Mouse (Mus musculus): ENCODE data around the gene Rapgef1. TPM values are rescaled to one million over a fixed set of nuclear protein-coding genes. Genes with fewer than 3 reads are reported as not detected.

Gene Rapgef1
- polyA plus RNA-seq, 1 experiment: 23.4 TPM

DNA sequence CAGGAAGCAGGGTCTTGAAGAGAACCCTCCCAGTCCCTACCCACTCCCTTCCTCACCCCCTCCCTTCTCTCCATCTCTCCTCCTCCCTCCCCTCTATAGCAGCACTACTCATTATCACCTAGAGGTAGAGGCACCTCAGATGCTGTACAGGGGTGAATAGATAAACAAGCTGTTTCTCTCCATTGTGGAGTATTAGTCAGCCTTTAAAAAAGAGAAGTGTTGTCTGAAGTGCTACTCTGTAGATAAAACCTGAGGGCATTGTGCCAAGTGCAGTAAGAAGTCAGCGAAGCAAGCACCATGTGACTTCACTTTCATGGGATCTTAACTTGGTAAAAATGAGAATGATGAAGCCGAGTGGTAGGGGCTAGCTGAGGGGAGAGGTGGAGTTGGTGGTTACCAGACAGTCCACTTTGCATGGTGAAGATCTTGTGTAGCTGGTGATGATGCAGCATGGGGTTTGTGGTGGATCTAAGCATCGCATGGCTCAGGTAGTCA is 12.7 kb downstream of the Rapgef1 start:
- Histone ChIP-seq H3K4me3 (replicated peaks; ENCODE audit: control insufficient read depth, low read depth, low read length) (no peak overlapping the region), H3K4me1 (ENCODE audit: control insufficient read depth, insufficient read depth, low read length) (peaks cover 13% of the 10 kb centered on the region), H3K27ac (ENCODE audit: control insufficient read depth, insufficient read depth, low read depth, low read length, poor library complexity) (peak overlapping the region; percentile 37; the same call in 1 of the 2 replicates)
- WGBS: 29% methylated on average over 3 of the region's 3 CpGs
- TF ChIP-seq CTCF (IDR thresholded peaks at IDR 0.05; ENCODE audit: control insufficient read depth, insufficient read depth, low read length): no peak
- TF ChIP-seq POLR2A (IDR thresholded peaks at IDR 0.05; ENCODE audit: borderline replicate concordance, control insufficient read depth, low read depth, low read length): no peak

DNA sequence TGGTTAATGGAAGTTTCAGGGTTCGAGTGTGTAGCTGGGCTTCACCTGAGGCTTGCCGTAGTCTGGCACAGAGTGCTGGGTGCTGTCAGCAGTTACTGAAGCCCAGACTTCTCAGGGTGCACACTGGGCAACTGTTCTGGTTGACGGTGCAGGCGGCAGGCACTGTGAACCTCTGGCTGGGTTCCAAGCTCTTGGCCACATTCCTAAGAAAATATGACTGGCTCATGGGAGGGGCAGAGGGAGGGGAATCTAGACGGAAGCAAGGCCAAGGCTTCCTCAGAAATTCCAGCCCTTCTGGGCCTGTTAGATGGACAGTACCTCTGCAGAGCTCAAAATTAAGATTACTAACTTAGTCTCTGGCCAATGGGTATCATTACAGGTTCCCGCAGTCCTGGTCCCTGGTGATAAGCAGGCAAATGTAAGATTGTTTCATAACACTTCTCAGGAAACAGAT is 13.6 kb downstream of the Rapgef1 start:
- H3K4me1 ChIP-seq (ENCODE audit: control insufficient read depth, insufficient read depth, low read length): peaks cover 10% of the 10 kb centered on the region
- TF ChIP-seq POLR2A (IDR thresholded peaks at IDR 0.05; ENCODE audit: borderline replicate concordance, control insufficient read depth, low read depth, low read length): no peak
- TF ChIP-seq CTCF (IDR thresholded peaks at IDR 0.05; ENCODE audit: control insufficient read depth, insufficient read depth, low read length): no peak
- peak overlapping the region; percentile 8; the same call in 1 of the 2 replicates for H3K27ac ChIP-seq (ENCODE audit: control insufficient read depth, insufficient read depth, low read depth, low read length, poor library complexity)
- H3K4me3 ChIP-seq (replicated peaks; ENCODE audit: control insufficient read depth, low read depth, low read length): no peak overlapping the region
- 37% methylated on average over 6 of the region's 6 CpGs for WGBS

DNA sequence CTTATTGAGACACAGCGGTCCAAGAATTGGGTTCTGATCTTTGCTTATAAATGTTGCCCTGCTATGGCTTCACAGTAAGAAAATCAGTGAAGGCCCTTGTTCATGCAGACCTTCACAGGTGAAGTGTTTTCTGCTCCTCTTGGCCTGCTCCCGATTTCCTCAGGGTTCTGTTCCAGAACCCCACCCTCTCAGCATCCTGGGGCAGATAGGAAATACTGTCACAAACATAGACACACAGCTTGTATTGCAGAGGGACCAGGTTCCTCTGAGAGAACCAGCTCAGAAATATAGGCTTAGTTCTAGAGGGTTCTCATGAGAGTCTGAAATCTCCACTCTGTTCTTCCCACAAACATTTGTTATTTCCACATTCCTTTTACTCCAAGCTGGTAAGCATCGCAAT is 14.3 kb downstream of the Rapgef1 start:
- Histone ChIP-seq H3K4me1 (ENCODE audit: control insufficient read depth, insufficient read depth, low read length) (peaks cover 8% of the 10 kb centered on the region), H3K4me3 (replicated peaks; ENCODE audit: control insufficient read depth, low read depth, low read length) (no peak overlapping the region), H3K27ac (ENCODE audit: control insufficient read depth, insufficient read depth, low read depth, low read length, poor library complexity) (no peak overlapping the region)
- WGBS: 78% methylated on average over 3 of the region's 3 CpGs
- TF ChIP-seq POLR2A (IDR thresholded peaks at IDR 0.05; ENCODE audit: borderline replicate concordance, control insufficient read depth, low read depth, low read length): no peak
- no peak for TF ChIP-seq CTCF (IDR thresholded peaks at IDR 0.05; ENCODE audit: control insufficient read depth, insufficient read depth, low read length)

DNA sequence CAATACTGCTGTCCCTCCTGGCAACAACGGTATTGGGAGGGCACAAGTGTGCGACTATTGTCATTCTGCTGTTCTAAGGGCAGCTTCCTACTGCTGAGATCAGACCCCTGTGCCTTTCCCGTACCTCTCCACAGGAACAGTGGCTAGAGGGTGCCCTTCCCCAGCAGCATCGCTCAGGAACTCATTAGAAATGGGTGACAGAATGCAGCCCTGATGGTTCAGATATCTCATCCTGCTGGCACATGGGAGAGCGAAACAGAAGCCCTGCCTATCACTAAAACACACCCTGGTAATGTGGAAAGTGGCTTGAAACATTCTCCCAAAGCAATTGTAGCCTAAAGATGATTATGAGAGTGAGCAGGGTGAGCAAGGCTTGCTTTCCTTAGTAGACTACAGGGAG is 15.0 kb downstream of the Rapgef1 start:
- no peak for TF ChIP-seq CTCF (IDR thresholded peaks at IDR 0.05; ENCODE audit: control insufficient read depth, insufficient read depth, low read length)
- no peak for TF ChIP-seq POLR2A (IDR thresholded peaks at IDR 0.05; ENCODE audit: borderline replicate concordance, control insufficient read depth, low read depth, low read length)
- 70% methylated on average over 5 of the region's 5 CpGs for WGBS
- peaks cover 9% of the 10 kb centered on the region for H3K4me1 ChIP-seq (ENCODE audit: control insufficient read depth, insufficient read depth, low read length)

DNA sequence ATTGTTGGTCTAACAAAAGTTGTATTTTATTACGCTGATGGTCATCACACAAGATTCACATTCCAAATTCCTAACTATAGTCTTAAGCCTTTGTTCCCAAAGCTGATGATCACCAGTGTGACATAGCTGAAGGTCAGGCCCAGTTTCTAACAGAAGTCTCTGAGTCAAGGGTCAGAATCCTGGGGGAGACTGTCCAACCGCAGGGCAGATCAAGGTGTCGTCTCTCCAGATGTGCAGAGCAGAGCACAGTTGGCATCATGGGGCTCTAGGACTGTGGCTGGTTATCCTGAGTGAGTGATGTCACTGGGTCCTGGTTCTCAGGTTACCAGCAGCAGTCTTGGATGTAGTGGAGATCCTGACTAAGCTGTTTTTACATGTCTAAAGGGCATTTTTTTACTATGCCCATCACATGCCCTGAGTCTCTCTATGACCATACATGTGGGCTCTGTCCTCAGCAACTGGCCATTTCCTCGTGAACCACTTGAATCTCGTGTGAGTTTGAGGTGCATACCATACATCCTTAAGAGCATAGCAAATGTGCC is 16.5 kb downstream of the Rapgef1 start:
- Histone ChIP-seq H3K27ac (ENCODE audit: control insufficient read depth, insufficient read depth, low read depth, low read length, poor library complexity) (no peak overlapping the region), H3K4me3 (replicated peaks; ENCODE audit: control insufficient read depth, low read depth, low read length) (no peak overlapping the region), H3K4me1 (ENCODE audit: control insufficient read depth, insufficient read depth, low read length) (peaks cover 9% of the 10 kb centered on the region)
- WGBS: 86% methylated on average over 5 of the region's 5 CpGs
- TF ChIP-seq CTCF (IDR thresholded peaks at IDR 0.05; ENCODE audit: control insufficient read depth, insufficient read depth, low read length) (no peak), POLR2A (IDR thresholded peaks at IDR 0.05; ENCODE audit: borderline replicate concordance, control insufficient read depth, low read depth, low read length) (no peak)

More for the DNA sequence above, 15.0 kb downstream of the Rapgef1 start:
- Histone ChIP-seq H3K27ac (ENCODE audit: control insufficient read depth, insufficient read depth, low read depth, low read length, poor library complexity) (no peak overlapping the region), H3K4me3 (replicated peaks; ENCODE audit: control insufficient read depth, low read depth, low read length) (no peak overlapping the region)

DNA sequence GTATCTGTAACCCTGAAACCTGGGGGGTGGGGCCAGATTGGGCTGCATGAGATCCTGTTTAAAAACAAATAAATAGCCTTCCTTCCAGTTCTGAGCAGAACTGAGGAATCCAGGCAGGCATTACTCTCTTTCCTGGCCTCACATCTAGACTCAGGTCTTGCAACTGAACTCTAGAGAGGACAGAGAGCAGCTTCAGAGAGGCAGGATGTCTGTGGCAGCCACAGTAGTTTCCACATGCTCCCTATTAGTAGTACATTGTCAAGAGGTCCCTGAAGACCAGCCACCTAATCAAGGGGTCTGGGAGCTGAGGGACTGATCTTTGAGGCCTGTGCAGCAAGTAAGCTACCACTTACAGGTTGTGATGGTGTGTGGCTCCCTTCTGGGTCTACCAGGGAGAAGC is 18.0 kb downstream of the Rapgef1 start:
- Histone ChIP-seq H3K4me1 (ENCODE audit: control insufficient read depth, insufficient read depth, low read length) (peaks cover 5% of the 10 kb centered on the region), H3K27ac (ENCODE audit: control insufficient read depth, insufficient read depth, low read depth, low read length, poor library complexity) (no peak overlapping the region), H3K4me3 (replicated peaks; ENCODE audit: control insufficient read depth, low read depth, low read length) (no peak overlapping the region)
- TF ChIP-seq CTCF (IDR thresholded peaks at IDR 0.05; ENCODE audit: control insufficient read depth, insufficient read depth, low read length) (no peak), POLR2A (IDR thresholded peaks at IDR 0.05; ENCODE audit: borderline replicate concordance, control insufficient read depth, low read depth, low read length) (no peak)

DNA sequence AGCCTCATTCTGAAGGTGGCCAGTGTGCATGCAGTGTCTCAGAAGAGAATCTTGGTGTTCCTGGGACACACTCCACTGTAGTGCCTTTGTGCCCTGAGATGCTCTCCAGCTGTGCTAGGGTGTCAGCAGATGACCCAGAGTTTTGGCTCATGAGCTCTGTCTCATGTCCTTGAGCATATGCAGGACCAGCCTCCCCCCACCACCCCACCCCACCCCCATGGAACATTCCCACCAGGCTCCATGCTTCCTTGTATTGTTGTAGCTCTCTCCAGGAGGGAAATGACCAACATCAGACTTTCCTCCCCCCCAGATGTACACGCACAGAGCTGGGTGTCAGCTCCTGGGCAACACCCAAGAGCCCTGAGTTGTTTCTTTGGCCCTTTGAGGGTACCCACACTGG is 19.9 kb downstream of the Rapgef1 start:
- no peak overlapping the region for H3K4me3 ChIP-seq (replicated peaks; ENCODE audit: control insufficient read depth, low read depth, low read length)
- H3K27ac ChIP-seq (ENCODE audit: control insufficient read depth, insufficient read depth, low read depth, low read length, poor library complexity): no peak overlapping the region
- TF ChIP-seq POLR2A (IDR thresholded peaks at IDR 0.05; ENCODE audit: borderline replicate concordance, control insufficient read depth, low read depth, low read length) (no peak), CTCF (IDR thresholded peaks at IDR 0.05; ENCODE audit: control insufficient read depth, insufficient read depth, low read length) (no peak)
- WGBS: 80% methylated on average over 1 of the region's 1 CpGs
- peaks cover 3% of the 10 kb centered on the region for H3K4me1 ChIP-seq (ENCODE audit: control insufficient read depth, insufficient read depth, low read length)

DNA sequence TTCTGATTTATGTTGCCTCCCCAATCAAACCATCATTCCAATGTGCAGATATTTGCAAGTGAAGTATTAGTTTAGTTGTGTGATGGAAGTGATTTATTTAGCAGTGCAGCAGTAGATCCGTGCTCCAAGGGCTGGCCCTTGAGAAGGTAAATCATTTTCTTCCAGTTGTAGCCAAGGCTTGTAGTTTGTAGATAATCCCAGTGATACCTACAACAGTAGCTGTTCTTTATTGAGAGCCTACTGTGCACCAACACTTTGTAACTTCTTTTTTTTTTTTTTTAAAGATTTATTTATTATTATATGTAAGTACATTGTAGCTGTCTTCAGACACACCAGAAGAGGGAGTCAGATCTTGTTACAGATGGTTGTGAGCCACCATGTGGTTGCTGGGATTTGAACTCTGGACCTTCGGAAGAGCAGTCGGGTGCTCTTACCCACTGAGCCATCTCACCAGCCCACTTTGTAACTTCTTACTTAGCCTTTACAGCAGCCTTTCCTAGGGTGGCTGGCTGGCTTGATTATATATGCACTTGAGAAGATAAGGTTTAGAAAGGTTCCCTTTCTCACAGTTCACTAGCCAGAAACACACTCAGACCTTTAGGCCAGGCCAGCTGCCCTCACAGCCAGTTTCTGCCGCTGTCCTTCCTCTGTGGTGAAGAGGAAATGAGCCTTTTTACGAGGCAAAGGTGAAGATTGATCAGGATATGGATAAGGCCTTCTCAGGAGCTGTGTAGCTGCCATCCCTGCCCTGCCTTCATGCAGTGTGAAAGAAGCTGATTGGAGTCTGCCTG is 20.6 kb downstream of the Rapgef1 start:
- TF ChIP-seq CTCF (IDR thresholded peaks at IDR 0.05; ENCODE audit: control insufficient read depth, insufficient read depth, low read length): no peak
- TF ChIP-seq POLR2A (IDR thresholded peaks at IDR 0.05; ENCODE audit: borderline replicate concordance, control insufficient read depth, low read depth, low read length): no peak
- H3K27ac ChIP-seq (ENCODE audit: control insufficient read depth, insufficient read depth, low read depth, low read length, poor library complexity): peak overlapping the region; percentile 41
- no peak overlapping the region for H3K4me3 ChIP-seq (replicated peaks; ENCODE audit: control insufficient read depth, low read depth, low read length)
- 48% methylated on average over 5 of the region's 5 CpGs for WGBS
- H3K4me1 ChIP-seq (ENCODE audit: control insufficient read depth, insufficient read depth, low read length): peaks cover 3% of the 10 kb centered on the region
